Mouse (Mus musculus) forebrain, embryonic 13.5 days (tissue): ENCODE results near the gene Sirt5. TPM values are rescaled to one million over a fixed set of nuclear protein-coding genes. Genes with fewer than 3 reads are reported as not detected.

ENCODE experiments used
- ATAC-seq: fragments of 200-750 bp; cut with Nextera tagmentation; 2 replicates; pipeline ENCODE4 v1.8.0; 2017
- H3K27ac ChIP-seq: fragments of 300-500 bp; sonication (generic); 2 replicates; pipeline ENCODE4 v1.5.1; 2015; ENCODE audit warnings: inconsistent platforms, mild to moderate bottlenecking, moderate library complexity
- H3K27me3 ChIP-seq: fragments of 300-500 bp; sonication (generic); 2 replicates; pipeline ENCODE4 v1.6.1; 2015; ENCODE audit warnings: mild to moderate bottlenecking, inconsistent platforms
- H3K36me3 ChIP-seq: fragments of 300-500 bp; sonication (generic); 2 replicates; pipeline ENCODE4 v1.6.1; 2015; ENCODE audit warnings: mild to moderate bottlenecking, inconsistent platforms; ENCODE audit not compliant: poor library complexity, severe bottlenecking
- H3K4me1 ChIP-seq: fragments of 300-500 bp; sonication (generic); 2 replicates; pipeline ENCODE4 v1.6.1; 2015; ENCODE audit warnings: inconsistent platforms
- H3K4me2 ChIP-seq: fragments of 300-500 bp; sonication (generic); 2 replicates; pipeline ENCODE4 v1.6.1; 2015; ENCODE audit warnings: inconsistent platforms, mild to moderate bottlenecking, moderate library complexity
- H3K4me3 ChIP-seq: fragments of 300-500 bp; sonication (generic); 2 replicates; pipeline ENCODE4 v1.5.1; 2015; ENCODE audit warnings: mild to moderate bottlenecking, inconsistent platforms
- H3K9ac ChIP-seq: fragments of 300-500 bp; sonication (generic); 2 replicates; pipeline ENCODE4 v1.6.1; 2015; ENCODE audit warnings: mild to moderate bottlenecking, inconsistent platforms
- H3K9me3 ChIP-seq: fragments of 300-500 bp; sonication (generic); replicated peaks from 2 replicates; pipeline ENCODE4 v1.6.1; 2016; ENCODE audit warnings: inconsistent platforms
- WGBS: fragments of 180-500 bp; shearing (Covaris S2); methylation state at CpG from one replicate; pipeline ENCODE4 v1.1.7; 2015; 5-methylcytosine and 5-hydroxymethylcytosine counted together
- polyA plus RNA-seq: library from polyadenylated mRNA; unstranded; fragments of >200 nt; fragmentation: Nextera tagmentation; extraction: Ambion mirVana; gene quantifications from 2 replicates; pipeline ENCODE4 v1.2.1, GENCODE M21; 2015

Sirt5 gene
- polyA plus RNA-seq, 1 experiment from 2014 or later = 42.1 TPM

GRCm38 (mm10) chr13:43443706-43444105, 78.4 kb downstream of the Sirt5 start:
- no peaks in the 10 kb centered on the region for H3K36me3 ChIP-seq
- H3K4me3 ChIP-seq = no peak overlapping the region
- 0 out of 2 replicates have a peak, but pooled peaks cover 7% of the 10 kb centered on the region for H3K4me1 ChIP-seq
- 98% methylated on average over 4 of the region's 4 CpGs for WGBS
- no peak for ATAC-seq
- no peak overlapping the region for H3K4me2 ChIP-seq
- no peak overlapping the region for H3K9ac ChIP-seq
- no peak overlapping the region for H3K27ac ChIP-seq
- H3K27me3 ChIP-seq = no peaks in the 10 kb centered on the region
- H3K9me3 ChIP-seq = no peaks in the 10 kb centered on the region

- Histone ChIP-seq H3K4me3 (no peak overlapping the region), H3K27ac (no peak overlapping the region), H3K4me1 (0 out of 2 replicates have a peak, but pooled peaks cover 4% of the 10 kb centered on the region), H3K4me2 (no peak overlapping the region), H3K27me3 (no peaks in the 10 kb centered on the region), H3K9ac (no peak overlapping the region), H3K9me3 (no peaks in the 10 kb centered on the region), H3K36me3 (no peaks in the 10 kb centered on the region)
- 86% methylated on average over 3 of the region's 3 CpGs for WGBS
- no peak for ATAC-seq
Measured at GRCm38 (mm10) chr13:43444717-43445116, 79.4 kb downstream of the Sirt5 start.

Other genes starting within 250 kb of the Sirt5 start
- gene Tbc1d7, start 194.0 kb upstream of the Sirt5 start, polyA plus RNA-seq = 83.2 and 90.7 TPM in 2 replicates
- gene Gfod1, start 61.3 kb upstream of the Sirt5 start, polyA plus RNA-seq = 1.2 and 1.3 TPM in 2 replicates
- 197 and 228 TPM in 2 replicates for gene Nol7, start 32.9 kb downstream of the Sirt5 start, polyA plus RNA-seq
- 12.4 and 12.7 TPM in 2 replicates for gene Ranbp9, start 115.8 kb downstream of the Sirt5 start, polyA plus RNA-seq
- 9.3 and 9.6 TPM in 2 replicates for gene Mcur1, start 194.7 kb downstream of the Sirt5 start, polyA plus RNA-seq